Mouse (Mus musculus): ENCODE results near the gene 0610040J01Rik.

0610040J01Rik gene

GRCm38 (mm10) chr5:63906149-63907093, 94.3 kb downstream of the 0610040J01Rik start:
- Histone ChIP-seq H3K27me3 (ENCODE audit: control insufficient read depth, insufficient read depth, low read length, poor library complexity, severe bottlenecking) (no peaks in the 10 kb centered on the region), H3K36me3 (ENCODE audit: control insufficient read depth, insufficient read depth, low read length, poor library complexity, severe bottlenecking) (no peaks in the 10 kb centered on the region)
- peak; percentile 91 for DNase-seq (ENCODE audit: low read depth, low spot score)

GRCm38 (mm10) chr5:63907513-63907912, 95.3 kb downstream of the 0610040J01Rik start:
- no peaks in the 10 kb centered on the region for H3K27me3 ChIP-seq (ENCODE audit: control insufficient read depth, insufficient read depth, low read length, poor library complexity, severe bottlenecking)
- no peak for DNase-seq (ENCODE audit: low read depth, low spot score)
- H3K36me3 ChIP-seq (ENCODE audit: control insufficient read depth, insufficient read depth, low read length, poor library complexity, severe bottlenecking) = no peaks in the 10 kb centered on the region

- no peak for DNase-seq (ENCODE audit: low read depth, low spot score)
- no peaks in the 10 kb centered on the region for H3K27me3 ChIP-seq (ENCODE audit: control insufficient read depth, insufficient read depth, low read length, poor library complexity, severe bottlenecking)
- H3K36me3 ChIP-seq (ENCODE audit: control insufficient read depth, insufficient read depth, low read length, poor library complexity, severe bottlenecking) = peaks cover 3% of the 10 kb centered on the region
Observed at GRCm38 (mm10) chr5:63910171-63910960, 98.2 kb downstream of the 0610040J01Rik start.

GRCm38 (mm10) chr5:63914896-63915295, 102.7 kb downstream of the 0610040J01Rik start:
- DNase-seq (ENCODE audit: low read depth, low spot score) = no peak
- Histone ChIP-seq H3K36me3 (ENCODE audit: control insufficient read depth, insufficient read depth, low read length, poor library complexity, severe bottlenecking) (peaks cover 5% of the 10 kb centered on the region), H3K27me3 (ENCODE audit: control insufficient read depth, insufficient read depth, low read length, poor library complexity, severe bottlenecking) (no peaks in the 10 kb centered on the region)

GRCm38 (mm10) chr5:63916457-63917139, 104.4 kb downstream of the 0610040J01Rik start:
- no peak for DNase-seq (ENCODE audit: low read depth, low spot score)
- Histone ChIP-seq H3K36me3 (ENCODE audit: control insufficient read depth, insufficient read depth, low read length, poor library complexity, severe bottlenecking) (peaks cover 5% of the 10 kb centered on the region), H3K27me3 (ENCODE audit: control insufficient read depth, insufficient read depth, low read length, poor library complexity, severe bottlenecking) (no peaks in the 10 kb centered on the region)

- DNase-seq (ENCODE audit: low read depth, low spot score) = no peak
- H3K36me3 ChIP-seq (ENCODE audit: control insufficient read depth, insufficient read depth, low read length, poor library complexity, severe bottlenecking) = peaks cover 5% of the 10 kb centered on the region; the same call in 1 of the 2 replicates
- no peaks in the 10 kb centered on the region for H3K27me3 ChIP-seq (ENCODE audit: control insufficient read depth, insufficient read depth, low read length, poor library complexity, severe bottlenecking)
Observed at GRCm38 (mm10) chr5:63918201-63918600, 106.0 kb downstream of the 0610040J01Rik start.

GRCm38 (mm10) chr5:63923305-63924025, 111.3 kb downstream of the 0610040J01Rik start:
- Histone ChIP-seq H3K27me3 (ENCODE audit: control insufficient read depth, insufficient read depth, low read length, poor library complexity, severe bottlenecking) (no peaks in the 10 kb centered on the region), H3K36me3 (ENCODE audit: control insufficient read depth, insufficient read depth, low read length, poor library complexity, severe bottlenecking) (peaks cover 2% of the 10 kb centered on the region)
- DNase-seq (ENCODE audit: low read depth, low spot score) = no peak

GRCm38 (mm10) chr5:63925035-63925628, 113.0 kb downstream of the 0610040J01Rik start:
- DNase-seq (ENCODE audit: low read depth, low spot score) = no peak
- Histone ChIP-seq H3K36me3 (ENCODE audit: control insufficient read depth, insufficient read depth, low read length, poor library complexity, severe bottlenecking) (no peaks in the 10 kb centered on the region; the same call in none of the 2 replicates), H3K27me3 (ENCODE audit: control insufficient read depth, insufficient read depth, low read length, poor library complexity, severe bottlenecking) (no peaks in the 10 kb centered on the region)

GRCm38 (mm10) chr5:63930824-63931358, 118.7 kb downstream of the 0610040J01Rik start:
- Histone ChIP-seq H3K36me3 (ENCODE audit: control insufficient read depth, insufficient read depth, low read length, poor library complexity, severe bottlenecking) (peaks cover 2% of the 10 kb centered on the region), H3K27me3 (ENCODE audit: control insufficient read depth, insufficient read depth, low read length, poor library complexity, severe bottlenecking) (no peaks in the 10 kb centered on the region)
- no peak for DNase-seq (ENCODE audit: low read depth, low spot score)

GRCm38 (mm10) chr5:63932829-63933228, 120.7 kb downstream of the 0610040J01Rik start:
- no peak for DNase-seq (ENCODE audit: low read depth, low spot score)
- no peaks in the 10 kb centered on the region for H3K27me3 ChIP-seq (ENCODE audit: control insufficient read depth, insufficient read depth, low read length, poor library complexity, severe bottlenecking)

GRCm38 (mm10) chr5:63935581-63935980, 123.4 kb downstream of the 0610040J01Rik start:
- H3K27me3 ChIP-seq (ENCODE audit: control insufficient read depth, insufficient read depth, low read length, poor library complexity, severe bottlenecking) = no peaks in the 10 kb centered on the region
- peaks cover 2% of the 10 kb centered on the region; the same call in 1 of the 2 replicates for H3K36me3 ChIP-seq (ENCODE audit: control insufficient read depth, insufficient read depth, low read length, poor library complexity, severe bottlenecking)
- no peak for DNase-seq (ENCODE audit: low read depth, low spot score)

More at GRCm38 (mm10) chr5:63932829-63933228, 120.7 kb downstream of the 0610040J01Rik start:
- peaks cover 2% of the 10 kb centered on the region; the same call in 1 of the 2 replicates for H3K36me3 ChIP-seq (ENCODE audit: control insufficient read depth, insufficient read depth, low read length, poor library complexity, severe bottlenecking)

GRCm38 (mm10) chr5:63936740-63937139, 124.6 kb downstream of the 0610040J01Rik start:
- no peak for DNase-seq (ENCODE audit: low read depth, low spot score)
- H3K36me3 ChIP-seq (ENCODE audit: control insufficient read depth, insufficient read depth, low read length, poor library complexity, severe bottlenecking) = peaks cover 2% of the 10 kb centered on the region; the same call in 1 of the 2 replicates
- H3K27me3 ChIP-seq (ENCODE audit: control insufficient read depth, insufficient read depth, low read length, poor library complexity, severe bottlenecking) = no peaks in the 10 kb centered on the region

- peak; percentile 89 for DNase-seq (ENCODE audit: low read depth, low spot score)
- H3K36me3 ChIP-seq (ENCODE audit: control insufficient read depth, insufficient read depth, low read length, poor library complexity, severe bottlenecking) = peaks cover 2% of the 10 kb centered on the region; the same call in 1 of the 2 replicates
- H3K27me3 ChIP-seq (ENCODE audit: control insufficient read depth, insufficient read depth, low read length, poor library complexity, severe bottlenecking) = no peaks in the 10 kb centered on the region
Observed at GRCm38 (mm10) chr5:63938575-63938974, 126.4 kb downstream of the 0610040J01Rik start.
